Mouse (Mus musculus) MEL (cell line): ENCODE measurements at regions not wholly inside any gene's neighbourhood (a gene's known extent, or its start where the extent isn't known, plus 50 kb on each side); places are given as distances from the start of the nearest gene placed in this dataset.

Source experiments
- CTCF ChIP-seq, 3 experiments: IDR thresholded peaks in 2 of 3; conservative IDR thresholded peaks in 1 of 3; 2 replicates each; pipeline ENCODE4 v1.5.1; 2011 to 2012; ENCODE audit warnings: low read length in 3 of 3, low read depth in 2 of 3, mild to moderate bottlenecking in 2 of 3, improper control_type of control experiment in 1 of 3, inconsistent platforms in 1 of 3, mixed read lengths in 1 of 3, moderate library complexity in 1 of 3; ENCODE audit not compliant: control insufficient read depth in 1 of 3, insufficient read depth in 1 of 3, poor library complexity in 1 of 3, severe bottlenecking in 1 of 3
- GABPA ChIP-seq: IDR thresholded peaks from 2 replicates; pipeline ENCODE4 v1.6.1; 2012; ENCODE audit warnings: low read depth, mild to moderate bottlenecking, inconsistent platforms, low read length, improper control_type of control experiment, moderate library complexity
- POLR2A ChIP-seq, 2 experiments: IDR thresholded peaks; 2 replicates each; pipeline ENCODE4 v1.6.1; 2011 to 2012; ENCODE audit warnings: low read length in 2 of 2, mild to moderate bottlenecking in 2 of 2, control low read depth in 1 of 2, improper control_type of control experiment in 1 of 2, low read depth in 1 of 2, moderate library complexity in 1 of 2; ENCODE audit not compliant: control insufficient read depth in 1 of 2, insufficient read depth in 1 of 2, poor library complexity in 1 of 2

- TF ChIP-seq POLR2A (IDR thresholded peaks at IDR 0.05; ENCODE audit: control insufficient read depth in 1 of 2, insufficient read depth in 1 of 2, low read depth in 1 of 2, low read length in 2 of 2, poor library complexity in 1 of 2): no peak
- no peak for TF ChIP-seq CTCF (IDR thresholded peaks at IDR 0.05 in 2 of 3, conservative IDR thresholded peaks at IDR 0.05 in 1 of 3; ENCODE audit: control insufficient read depth in 1 of 3, insufficient read depth in 1 of 3, low read depth in 2 of 3, low read length in 3 of 3, poor library complexity in 1 of 3, severe bottlenecking in 1 of 3)
- TF ChIP-seq GABPA: no peak
These were observed 53.4 kb upstream of the S1pr1 start for GRCm38 (mm10) chr3:115768290-115768689.
